Mouse (Mus musculus): Measurements from ENCODE around the gene Kcnip2. TPM values are rescaled to one million over a fixed set of nuclear protein-coding genes. Genes with fewer than 3 reads are reported as not detected.
A peak's percentile ranks its signal among the peaks of the same experiment; 100 is the strongest.

Kcnip2 gene
- polyA plus RNA-seq, 1 experiment from 2014 or later: 4.5 TPM

GRCm38 (mm10) chr19:45827125-45827524, 11.3 kb upstream of the Kcnip2 start:
- ATAC-seq (ENCODE audit: low FRiP score, low read depth): no peak
- H3K4me3 ChIP-seq: no peak overlapping the region
- H3K4me2 ChIP-seq (replicated peaks): no peak overlapping the region
- 91% methylated on average over 5 of the region's 5 CpGs for WGBS
- H3K4me1 ChIP-seq: no peaks in the 10 kb centered on the region
- H3K9me3 ChIP-seq: no peaks in the 10 kb centered on the region
- no peak overlapping the region for H3K27ac ChIP-seq
- H3K36me3 ChIP-seq: no peaks in the 10 kb centered on the region
- H3K27me3 ChIP-seq (replicated peaks): no peaks in the 10 kb centered on the region
- H3K9ac ChIP-seq: no peak overlapping the region

GRCm38 (mm10) chr19:45826146-45826545, 10.3 kb upstream of the Kcnip2 start:
- 0 out of 2 replicates have a peak, but pooled peaks cover 3% of the 10 kb centered on the region for H3K4me1 ChIP-seq

GRCm38 (mm10) chr19:45821832-45822231, 6.0 kb upstream of the Kcnip2 start:
- WGBS: 69% methylated on average over 5 of the region's 5 CpGs
- peaks cover 8% of the 10 kb centered on the region for H3K36me3 ChIP-seq
- no peak overlapping the region for H3K4me3 ChIP-seq
- H3K9me3 ChIP-seq: no peaks in the 10 kb centered on the region
- ATAC-seq (ENCODE audit: low FRiP score, low read depth): no peak
- no peaks in the 10 kb centered on the region; the same call in 1 of the 2 replicates for H3K27me3 ChIP-seq (replicated peaks)
- H3K4me1 ChIP-seq: peaks cover 7% of the 10 kb centered on the region; the same call in 1 of the 2 replicates
- no peak overlapping the region for H3K27ac ChIP-seq
- H3K9ac ChIP-seq: no peak overlapping the region
- no peak overlapping the region for H3K4me2 ChIP-seq (replicated peaks)

More at GRCm38 (mm10) chr19:45826146-45826545, 10.3 kb upstream of the Kcnip2 start:
- Histone ChIP-seq H3K27ac (no peak overlapping the region), H3K4me2 (replicated peaks) (no peak overlapping the region), H3K9me3 (no peaks in the 10 kb centered on the region), H3K36me3 (no peaks in the 10 kb centered on the region), H3K4me3 (no peak overlapping the region), H3K27me3 (replicated peaks) (no peaks in the 10 kb centered on the region), H3K9ac (no peak overlapping the region)
- ATAC-seq (ENCODE audit: low FRiP score, low read depth): no peak
- 88% methylated on average over 3 of the region's 3 CpGs for WGBS

- peaks cover 30% of the 10 kb centered on the region for H3K4me1 ChIP-seq
- peaks cover 8% of the 10 kb centered on the region for H3K36me3 ChIP-seq
- ATAC-seq (ENCODE audit: low FRiP score, low read depth): no peak
- no peak overlapping the region for H3K9ac ChIP-seq
- H3K27me3 ChIP-seq (replicated peaks): peaks cover 8% of the 10 kb centered on the region
- no peaks in the 10 kb centered on the region for H3K9me3 ChIP-seq
- no peak overlapping the region for H3K27ac ChIP-seq
- no peak overlapping the region for H3K4me3 ChIP-seq
- no peak overlapping the region for H3K4me2 ChIP-seq (replicated peaks)
- 77% methylated on average over 11 of the region's 11 CpGs for WGBS
Measured at GRCm38 (mm10) chr19:45817816-45818490, 2.1 kb upstream of the Kcnip2 start.

GRCm38 (mm10) chr19:45816727-45817126, 866 bp upstream of the Kcnip2 start:
- Histone ChIP-seq H3K27ac (no peak overlapping the region), H3K9me3 (no peaks in the 10 kb centered on the region), H3K4me3 (no peak overlapping the region), H3K9ac (no peak overlapping the region; the same call in 1 of the 2 replicates), H3K36me3 (peaks cover 8% of the 10 kb centered on the region), H3K4me1 (peaks cover 40% of the 10 kb centered on the region), H3K27me3 (replicated peaks) (peaks cover 8% of the 10 kb centered on the region), H3K4me2 (replicated peaks) (peak overlapping the region; percentile 94)
- WGBS: 18% methylated on average over 8 of the region's 8 CpGs
- no peak for ATAC-seq (ENCODE audit: low FRiP score, low read depth)

- H3K27ac ChIP-seq: no peak overlapping the region
- H3K4me3 ChIP-seq: peak overlapping the region; percentile 38
- H3K9ac ChIP-seq: peak overlapping the region; percentile 57; the same call in 1 of the 2 replicates
- peaks cover 8% of the 10 kb centered on the region for H3K27me3 ChIP-seq (replicated peaks)
- peak overlapping the region; percentile 94 for H3K4me2 ChIP-seq (replicated peaks)
- WGBS: 52% methylated on average over 10 of the region's 10 CpGs
- H3K4me1 ChIP-seq: peaks cover 46% of the 10 kb centered on the region
- no peak for ATAC-seq (ENCODE audit: low FRiP score, low read depth)
- H3K9me3 ChIP-seq: no peaks in the 10 kb centered on the region
- peaks cover 8% of the 10 kb centered on the region for H3K36me3 ChIP-seq
Measured at GRCm38 (mm10) chr19:45815170-45815569, 691 bp downstream of the Kcnip2 start.

- Histone ChIP-seq H3K27me3 (replicated peaks) (peaks cover 8% of the 10 kb centered on the region), H3K4me3 (no peak overlapping the region), H3K9ac (no peak overlapping the region), H3K4me1 (peaks cover 46% of the 10 kb centered on the region), H3K9me3 (no peaks in the 10 kb centered on the region), H3K4me2 (replicated peaks) (no peak overlapping the region), H3K27ac (no peak overlapping the region), H3K36me3 (peaks cover 7% of the 10 kb centered on the region; the same call in 1 of the 2 replicates)
- 15% methylated on average over 12 of the region's 12 CpGs for WGBS
- no peak for ATAC-seq (ENCODE audit: low FRiP score, low read depth)
Measured at GRCm38 (mm10) chr19:45813801-45814200, 2.1 kb downstream of the Kcnip2 start.

GRCm38 (mm10) chr19:45813263-45813662, 2.6 kb downstream of the Kcnip2 start:
- Histone ChIP-seq H3K9me3 (no peaks in the 10 kb centered on the region), H3K36me3 (peaks cover 2% of the 10 kb centered on the region; the same call in 1 of the 2 replicates), H3K27me3 (replicated peaks) (peaks cover 8% of the 10 kb centered on the region), H3K4me2 (replicated peaks) (peak overlapping the region; percentile 64), H3K27ac (no peak overlapping the region), H3K4me3 (no peak overlapping the region), H3K9ac (no peak overlapping the region), H3K4me1 (peaks cover 46% of the 10 kb centered on the region)
- no peak for ATAC-seq (ENCODE audit: low FRiP score, low read depth)
- 11% methylated on average over 11 of the region's 11 CpGs for WGBS

- Histone ChIP-seq H3K9me3 (no peaks in the 10 kb centered on the region), H3K4me1 (peaks cover 46% of the 10 kb centered on the region), H3K9ac (no peak overlapping the region), H3K4me2 (replicated peaks) (peak overlapping the region; percentile 64), H3K4me3 (peak overlapping the region; percentile 25; the same call in 1 of the 2 replicates), H3K27me3 (replicated peaks) (peaks cover 8% of the 10 kb centered on the region; the same call in 1 of the 2 replicates), H3K27ac (no peak overlapping the region), H3K36me3 (no peaks in the 10 kb centered on the region)
- 12% methylated on average over 8 of the region's 8 CpGs for WGBS
- ATAC-seq (ENCODE audit: low FRiP score, low read depth): peak; percentile 39; the same call in 1 of the 2 replicates
Measured at GRCm38 (mm10) chr19:45812673-45813252, 3.1 kb downstream of the Kcnip2 start.

- H3K4me2 ChIP-seq (replicated peaks): peak overlapping the region; percentile 64
- no peak overlapping the region for H3K27ac ChIP-seq
- no peaks in the 10 kb centered on the region for H3K9me3 ChIP-seq
- WGBS: under 1% methylated on average over 16 of the region's 16 CpGs
- peak overlapping the region; percentile 25 for H3K4me3 ChIP-seq
- peaks cover 45% of the 10 kb centered on the region for H3K4me1 ChIP-seq
- H3K27me3 ChIP-seq (replicated peaks): peaks cover 8% of the 10 kb centered on the region; the same call in 1 of the 2 replicates
- peak; percentile 54 for ATAC-seq (ENCODE audit: low FRiP score, low read depth)
- no peaks in the 10 kb centered on the region for H3K36me3 ChIP-seq
- H3K9ac ChIP-seq: peak overlapping the region; percentile 8; the same call in 1 of the 2 replicates
Measured at GRCm38 (mm10) chr19:45812115-45812514, 3.7 kb downstream of the Kcnip2 start.

GRCm38 (mm10) chr19:45811028-45811674, 4.7 kb downstream of the Kcnip2 start:
- no peak for ATAC-seq (ENCODE audit: low FRiP score, low read depth)
- H3K4me3 ChIP-seq: no peak overlapping the region
- H3K9me3 ChIP-seq: no peaks in the 10 kb centered on the region
- no peaks in the 10 kb centered on the region for H3K36me3 ChIP-seq
- 45% methylated on average over 12 of the region's 12 CpGs for WGBS
- peak overlapping the region; percentile 18; the same call in 1 of the 2 replicates for H3K4me2 ChIP-seq (replicated peaks)
- peaks cover 36% of the 10 kb centered on the region for H3K4me1 ChIP-seq
- no peak overlapping the region for H3K27ac ChIP-seq
- H3K9ac ChIP-seq: no peak overlapping the region
- peaks cover 8% of the 10 kb centered on the region; the same call in 1 of the 2 replicates for H3K27me3 ChIP-seq (replicated peaks)

- WGBS: 92% methylated on average over 4 of the region's 4 CpGs
- H3K36me3 ChIP-seq: no peaks in the 10 kb centered on the region
- H3K9ac ChIP-seq: no peak overlapping the region
- no peak overlapping the region for H3K27ac ChIP-seq
- H3K27me3 ChIP-seq (replicated peaks): no peaks in the 10 kb centered on the region
- ATAC-seq (ENCODE audit: low FRiP score, low read depth): no peak
- no peak overlapping the region for H3K4me3 ChIP-seq
- no peaks in the 10 kb centered on the region for H3K9me3 ChIP-seq
- peaks cover 18% of the 10 kb centered on the region for H3K4me1 ChIP-seq
- H3K4me2 ChIP-seq (replicated peaks): no peak overlapping the region
Measured at GRCm38 (mm10) chr19:45807732-45808131, 8.1 kb downstream of the Kcnip2 start.

Measured in neural tube, embryonic 12.5 days (tissue).